Mouse (Mus musculus) kidney, adult 2 months (tissue): Measurements from ENCODE around the gene Hoxd13. TPM values are rescaled to one million over a fixed set of nuclear protein-coding genes. Genes with fewer than 3 reads are reported as not detected.

Source experiments
- DNase-seq: peaks from one replicate; pipeline ENCODE4 v3.0.0; 2021
- H3K27ac ChIP-seq: fragments of 200-500 bp; 2 replicates; pipeline ENCODE4 v1.5.1; 2012; ENCODE audit warnings: low read depth, low read length, control low read depth, inconsistent platforms; ENCODE audit not compliant: insufficient read depth
- H3K27me3 ChIP-seq: fragments of 200-500 bp; replicated peaks from 2 replicates; pipeline ENCODE4 v1.6.1; 2012; ENCODE audit warnings: mild to moderate bottlenecking, moderate library complexity, low read length, inconsistent platforms; ENCODE audit not compliant: control insufficient read depth, insufficient read depth
- H3K36me3 ChIP-seq: fragments of 200-500 bp; 2 replicates; pipeline ENCODE4 v1.6.1; 2012; ENCODE audit warnings: mild to moderate bottlenecking, moderate library complexity, low read length, inconsistent platforms; ENCODE audit not compliant: control insufficient read depth, insufficient read depth
- H3K4me1 ChIP-seq: fragments of 200-500 bp; 2 replicates; pipeline ENCODE4 v1.6.1; 2011; ENCODE audit warnings: low read length; ENCODE audit not compliant: control insufficient read depth, insufficient read depth
- H3K4me3 ChIP-seq: fragments of 200-500 bp; 2 replicates; pipeline ENCODE4 v1.5.1; 2011; ENCODE audit warnings: mild to moderate bottlenecking, low read depth, low read length, control low read depth; ENCODE audit not compliant: insufficient read depth
- CTCF ChIP-seq: fragments of 200-500 bp; conservative IDR thresholded peaks from 2 replicates; pipeline ENCODE4 v1.5.1; 2011; ENCODE audit warnings: low read depth, mild to moderate bottlenecking, control low read depth, low read length, moderate library complexity, mixed read lengths; ENCODE audit not compliant: insufficient read depth, insufficient read length
- POLR2A ChIP-seq: fragments of 200-500 bp; IDR thresholded peaks from one replicate; pipeline ENCODE4 v1.6.1; 2011; ENCODE audit warnings: low read depth, low read length, control low read depth
- WGBS: fragments of 180-500 bp; shearing (Covaris S2); methylation state at CpG from one replicate; pipeline ENCODE4 v1.1.7; 2018; 5-methylcytosine and 5-hydroxymethylcytosine counted together
- polyA plus RNA-seq: library from polyadenylated mRNA; depleted of rRNA; stranded (reverse); fragments of >200 nt; gene quantifications from 2 replicates; pipeline ENCODE4 v1.2.3, GENCODE M21; 2012

The Hoxd13 gene
- polyA plus RNA-seq, 1 experiment, result not detected

DNA sequence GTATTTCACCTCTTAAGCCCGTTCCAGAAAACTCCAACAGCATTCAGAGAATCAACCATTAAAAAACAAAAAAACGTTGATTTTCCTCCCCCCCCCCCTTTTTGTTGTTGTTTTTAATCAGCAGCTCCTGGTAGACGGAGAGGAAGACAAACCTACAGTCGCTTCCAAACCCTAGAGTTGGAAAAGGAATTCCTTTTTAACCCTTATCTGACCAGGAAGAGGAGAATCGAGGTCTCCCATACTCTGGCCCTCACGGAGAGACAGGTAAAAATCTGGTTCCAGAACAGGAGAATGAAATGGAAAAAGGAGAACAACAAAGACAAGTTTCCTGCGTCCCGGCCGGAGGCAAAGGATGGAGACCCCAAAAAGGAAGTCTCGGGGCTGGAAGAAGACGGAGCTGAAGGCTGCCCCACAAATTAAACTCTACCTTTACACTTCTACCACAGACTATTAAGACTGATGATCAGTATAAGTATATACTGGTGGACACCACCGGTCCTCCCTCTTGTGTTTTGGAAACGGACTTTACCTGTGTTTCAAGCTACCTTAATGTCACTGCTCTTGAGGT lies 38.4 kb downstream of the Hoxd13 start:
- H3K36me3 ChIP-seq, result no peaks in the 10 kb centered on the region
- TF ChIP-seq POLR2A (no peak), CTCF (no peak)
- H3K27me3 ChIP-seq, result no peaks in the 10 kb centered on the region
- H3K27ac ChIP-seq, result peak overlapping the region; percentile 97
- H3K4me1 ChIP-seq, result peaks cover 3% of the 10 kb centered on the region; the same call in 1 of the 2 replicates
- DNase-seq, result no peak
- peak overlapping the region; percentile 72 for H3K4me3 ChIP-seq
- WGBS, result 33% methylated on average over 13 of the region's 13 CpGs

- no peak for DNase-seq
- Histone ChIP-seq H3K27ac (peak overlapping the region; percentile 48), H3K4me3 (peak overlapping the region; percentile 37), H3K36me3 (no peaks in the 10 kb centered on the region), H3K27me3 (no peaks in the 10 kb centered on the region), H3K4me1 (peaks cover 3% of the 10 kb centered on the region; the same call in 1 of the 2 replicates)
- TF ChIP-seq POLR2A, result no peak
- no peak for TF ChIP-seq CTCF
- 48% methylated on average over 7 of the region's 7 CpGs for WGBS
These were observed 39.5 kb downstream of the Hoxd13 start for GRCm38 (mm10) chr2:74707599-74707998.

DNA sequence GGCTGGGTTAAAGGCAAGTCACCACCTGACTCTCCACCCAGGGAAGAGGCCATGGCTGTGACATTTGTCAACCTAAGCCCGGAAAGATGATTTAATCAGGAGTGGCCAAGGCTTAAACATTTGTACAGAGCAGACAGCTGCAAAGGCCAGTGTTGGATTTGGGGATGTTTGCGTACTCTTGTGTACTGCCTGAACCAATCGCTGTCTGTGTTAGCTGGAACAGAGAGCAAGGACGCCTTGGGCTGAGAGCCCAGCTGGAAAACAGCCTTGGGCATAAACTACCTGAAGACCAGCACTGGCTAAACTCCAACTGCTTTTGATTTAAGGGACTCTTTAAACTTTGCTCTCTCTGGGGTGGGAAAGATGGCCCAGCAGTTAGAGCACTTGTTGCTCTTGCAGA lies 40.6 kb downstream of the Hoxd13 start:
- peak overlapping the region; percentile 26; the same call in 1 of the 2 replicates for H3K4me3 ChIP-seq
- H3K4me1 ChIP-seq, result peaks cover 5% of the 10 kb centered on the region; the same call in 1 of the 2 replicates
- peak overlapping the region; percentile 86 for H3K27ac ChIP-seq
- 54% methylated on average over 4 of the region's 4 CpGs for WGBS
- TF ChIP-seq CTCF (no peak), POLR2A (no peak)
- no peaks in the 10 kb centered on the region for H3K27me3 ChIP-seq
- DNase-seq, result peak; percentile 75
- no peaks in the 10 kb centered on the region for H3K36me3 ChIP-seq

DNA sequence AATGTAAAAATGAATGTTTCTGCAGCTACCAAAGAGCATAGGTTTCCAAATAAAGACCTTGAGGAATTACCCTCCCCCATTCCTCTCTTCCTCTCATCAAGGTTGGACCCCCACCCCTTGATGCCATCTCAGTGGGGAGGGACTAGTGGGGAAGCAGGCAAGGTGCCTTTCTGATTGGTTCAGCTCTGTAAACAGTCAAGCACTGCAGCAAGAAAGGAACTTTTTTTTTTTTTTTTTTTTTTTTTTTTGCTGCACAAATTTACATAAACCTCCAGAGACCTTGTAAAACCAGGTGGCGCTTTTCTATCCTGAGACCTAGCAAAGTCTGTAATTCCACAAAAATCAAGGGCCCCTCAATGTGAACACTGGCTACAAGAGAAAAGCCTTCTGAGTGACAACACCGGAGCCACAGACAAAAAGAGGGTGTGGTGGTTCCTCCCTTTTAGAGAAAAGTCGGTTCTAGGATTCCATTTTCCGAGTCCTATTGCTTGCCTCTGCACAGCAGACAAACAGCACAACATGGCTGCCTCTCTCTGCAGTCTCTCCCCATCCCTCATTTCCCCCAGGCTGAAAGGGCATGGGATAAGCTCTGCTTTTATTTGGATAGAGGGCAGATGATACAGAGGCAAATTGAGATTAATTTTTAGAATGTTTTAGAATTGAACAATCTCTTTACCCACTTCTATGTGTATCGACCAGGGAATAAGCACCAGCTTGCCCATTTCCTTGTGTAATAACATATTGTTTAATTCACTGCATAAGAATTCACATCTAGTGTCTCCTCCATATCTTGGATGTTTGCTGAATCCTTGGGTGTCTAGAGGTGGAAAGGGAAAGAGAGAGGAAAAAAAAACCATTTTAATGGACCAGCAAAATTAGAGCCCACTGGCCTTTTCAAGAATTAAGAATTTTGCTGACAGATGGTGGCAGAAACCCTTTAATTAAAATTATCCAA lies 41.6 kb downstream of the Hoxd13 start:
- 48% methylated on average over 5 of the region's 5 CpGs for WGBS
- H3K4me1 ChIP-seq, result peaks cover 8% of the 10 kb centered on the region; the same call in 1 of the 2 replicates
- TF ChIP-seq CTCF, result no peak
- no peak for TF ChIP-seq POLR2A
- DNase-seq, result peak; percentile 23
- H3K27me3 ChIP-seq, result no peaks in the 10 kb centered on the region
- no peaks in the 10 kb centered on the region for H3K36me3 ChIP-seq
- peak overlapping the region; percentile 99 for H3K27ac ChIP-seq
- no peak overlapping the region for H3K4me3 ChIP-seq

- Histone ChIP-seq H3K27me3 (no peaks in the 10 kb centered on the region), H3K36me3 (no peaks in the 10 kb centered on the region), H3K27ac (peak overlapping the region; percentile 99), H3K4me1 (peaks cover 8% of the 10 kb centered on the region; the same call in 1 of the 2 replicates), H3K4me3 (peak overlapping the region; percentile 97)
- TF ChIP-seq POLR2A (no peak), CTCF (no peak)
- 3% methylated on average over 16 of the region's 16 CpGs for WGBS
- peak; percentile 54 for DNase-seq
These were observed 42.9 kb downstream of the Hoxd13 start for GRCm38 (mm10) chr2:74710929-74711543.

DNA sequence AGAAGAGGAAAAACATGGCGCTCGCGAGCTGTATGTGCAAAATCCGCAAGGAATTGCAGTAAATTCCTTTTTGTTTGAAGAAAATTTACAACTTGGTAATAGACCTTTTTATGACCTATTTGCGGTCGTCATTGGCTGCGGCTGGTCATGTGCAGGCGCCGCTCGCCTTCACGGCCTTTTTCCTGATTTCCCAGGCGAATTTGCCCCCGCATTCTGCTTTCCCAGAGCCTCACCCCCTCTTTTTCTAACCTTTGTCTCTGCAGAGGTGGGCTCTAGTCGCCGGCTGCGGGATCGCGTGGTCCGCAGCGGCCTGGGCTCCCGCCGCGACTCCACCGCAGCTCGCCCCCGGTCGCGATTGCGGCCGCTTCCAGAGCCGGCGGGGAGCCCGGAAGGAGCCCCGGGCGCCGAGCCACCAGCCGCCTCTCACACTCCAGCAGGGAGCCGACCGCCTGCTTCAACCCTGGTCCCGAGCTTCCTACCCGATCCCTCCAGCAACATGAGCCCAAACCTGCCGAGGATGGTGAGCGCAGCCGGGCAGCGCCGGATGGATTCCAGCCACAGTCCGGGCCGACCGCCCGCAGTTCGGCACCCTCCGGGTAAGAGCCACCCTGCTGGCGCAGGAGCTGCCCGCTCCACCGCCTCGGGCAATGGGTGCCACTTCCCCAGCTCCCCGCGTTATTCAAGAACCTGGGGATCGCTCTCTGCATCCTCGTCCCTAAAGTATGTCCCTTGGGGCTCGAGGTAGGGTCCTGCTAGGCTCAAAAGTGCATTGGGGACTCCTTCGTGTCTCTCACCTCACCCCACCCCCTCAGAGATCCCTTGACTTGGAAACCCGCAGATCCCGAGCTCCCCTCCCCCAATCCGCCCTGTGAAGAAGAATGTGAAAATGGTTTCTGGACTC lies 43.9 kb downstream of the Hoxd13 start, which contains the start of the genes Hoxd3 and Hoxd4:
TSS of gene Hoxd3 (plus strand) at position 207 of the 901 bp plus-strand sequence.
TSS of gene Hoxd4 (plus strand) at position 209 of the 901 bp plus-strand sequence.
- whole genome bisulfite sequencing, result under 1% methylated on average over 65 of the region's 65 CpGs
- Histone ChIP-seq H3K36me3 (no peaks in the 10 kb centered on the region), H3K4me1 (peaks cover 8% of the 10 kb centered on the region; the same call in 1 of the 2 replicates), H3K27ac (peak within 1 kb of the TSS; percentile 99), H3K27me3 (no peaks in the 10 kb centered on the region), H3K4me3 (peak within 1 kb of the TSS; percentile 97)
- TF ChIP-seq POLR2A (no peak), CTCF (no peak)
- peak; percentile 85 for DNase-seq
